Mouse (Mus musculus) heart, embryonic 11.5 days (tissue): ENCODE results near the gene 2900092C05Rik. TPM values are rescaled to one million over a fixed set of nuclear protein-coding genes. Genes with fewer than 3 reads are reported as not detected.

ENCODE experiments used
- ATAC-seq: fragments of 200-750 bp; cut with Nextera tagmentation; replicated peaks from 2 replicates; pipeline ENCODE4 v1.8.0; 2017; ENCODE audit warnings: moderate library complexity; ENCODE audit not compliant: insufficient number of reproducible peaks, low FRiP score, low TSS enrichment
- H3K27ac ChIP-seq: fragments of 300-500 bp; sonication (generic); 2 replicates; pipeline ENCODE4 v1.5.1; 2014; ENCODE audit warnings: mild to moderate bottlenecking, low read depth, low read length
- H3K27me3 ChIP-seq: fragments of 300-500 bp; sonication (generic); 2 replicates; pipeline ENCODE4 v1.6.1; 2014; ENCODE audit warnings: mild to moderate bottlenecking, low read length, mixed read lengths; ENCODE audit not compliant: control insufficient read depth, insufficient read depth
- H3K36me3 ChIP-seq: fragments of 300-500 bp; sonication (generic); 2 replicates; pipeline ENCODE4 v1.6.1; 2014; ENCODE audit warnings: mild to moderate bottlenecking, low read length, moderate library complexity, mixed read lengths; ENCODE audit not compliant: control insufficient read depth, insufficient read depth
- H3K4me1 ChIP-seq: fragments of 300-500 bp; sonication (generic); 2 replicates; pipeline ENCODE4 v1.6.1; 2014; ENCODE audit warnings: low read length; ENCODE audit not compliant: control insufficient read depth, insufficient read depth
- H3K4me2 ChIP-seq: fragments of 300-500 bp; sonication (generic); 2 replicates; pipeline ENCODE4 v1.6.1; 2014; ENCODE audit warnings: mild to moderate bottlenecking, moderate library complexity
- H3K4me3 ChIP-seq: fragments of 300-500 bp; sonication (generic); 2 replicates; pipeline ENCODE4 v1.5.1; 2014; ENCODE audit warnings: low read depth, low read length
- H3K9ac ChIP-seq: fragments of 300-500 bp; sonication (generic); 2 replicates; pipeline ENCODE4 v1.6.1; 2014; ENCODE audit warnings: mild to moderate bottlenecking, low read depth, low read length, moderate library complexity
- H3K9me3 ChIP-seq: fragments of 300-500 bp; sonication (generic); replicated peaks from 2 replicates; pipeline ENCODE4 v1.6.1; 2016; ENCODE audit warnings: low read length; ENCODE audit not compliant: control insufficient read depth
- WGBS: fragments of 180-500 bp; shearing (Covaris S2); extraction: QIAGEN DNeasy Blood & Tissue Kit; methylation state at CpG from one replicate; pipeline ENCODE4 v1.1.7; 2014; ENCODE audit not compliant: insufficient replicate concordance; 5-methylcytosine and 5-hydroxymethylcytosine counted together
- polyA plus RNA-seq: library from polyadenylated mRNA; unstranded; fragments of >200 nt; fragmentation: Nextera tagmentation; extraction: Ambion mirVana; gene quantifications from 2 replicates; pipeline ENCODE4 v1.2.1, GENCODE M21; 2014

Gene 2900092C05Rik
- polyA plus RNA-seq, result not detected in 2 replicates

GRCm38 (mm10) chr7:12512217-12512616 is at the start of gene 2900092C05Rik:
2900092C05Rik (plus strand) TSS chr7:12512517.
- 56% methylated on average over 2 of the region's 2 CpGs for WGBS

GRCm38 (mm10) chr7:12478158-12479008 is 33.9 kb upstream of the 2900092C05Rik start, which contains the start of gene Zfp606:
Zfp606 (plus strand) TSS chr7:12478293.
- peak; percentile 96 for ATAC-seq
- under 1% methylated on average over 53 of the region's 53 CpGs for WGBS
- H3K9me3 ChIP-seq, result 0 out of 2 replicates have a peak, but pooled peaks cover 2% of the 10 kb centered on the region

More at GRCm38 (mm10) chr7:12512217-12512616, at the start of gene 2900092C05Rik:
- Histone ChIP-seq H3K9me3 (peaks cover 12% of the 10 kb centered on the region; the same call in 1 of the 2 replicates), H3K4me3 (no peak within 1 kb of the TSS), H3K36me3 (no peaks in the 10 kb centered on the region), H3K4me1 (no peaks in the 10 kb centered on the region), H3K4me2 (no peak within 1 kb of the TSS), H3K27ac (no peak within 1 kb of the TSS), H3K27me3 (no peaks in the 10 kb centered on the region), H3K9ac (no peak within 1 kb of the TSS)
- ATAC-seq, result no peak

GRCm38 (mm10) chr7:12479009-12479346 is 33.3 kb upstream of the 2900092C05Rik start:
- no peaks in the 10 kb centered on the region for H3K27me3 ChIP-seq
- H3K4me1 ChIP-seq, result no peaks in the 10 kb centered on the region
- peaks cover 32% of the 10 kb centered on the region for H3K36me3 ChIP-seq
- no peak for ATAC-seq
- H3K9ac ChIP-seq, result peak overlapping the region; percentile 99
- no peak overlapping the region for H3K27ac ChIP-seq
- 0 out of 2 replicates have a peak, but pooled peaks cover 5% of the 10 kb centered on the region for H3K9me3 ChIP-seq
- H3K4me3 ChIP-seq, result peak overlapping the region; percentile 94
- WGBS, result under 1% methylated on average over 8 of the region's 8 CpGs
- H3K4me2 ChIP-seq, result peak overlapping the region; percentile 77

More at GRCm38 (mm10) chr7:12478158-12479008, 33.9 kb upstream of the 2900092C05Rik start, which contains the start of gene Zfp606:
- no peaks in the 10 kb centered on the region for H3K4me1 ChIP-seq
- peak within 1 kb of the TSS; percentile 99 for H3K9ac ChIP-seq
- H3K4me3 ChIP-seq, result peak within 1 kb of the TSS; percentile 94
- H3K27me3 ChIP-seq, result no peaks in the 10 kb centered on the region
- H3K27ac ChIP-seq, result peak within 1 kb of the TSS; percentile 89
- H3K4me2 ChIP-seq, result peak within 1 kb of the TSS; percentile 77
- peaks cover 26% of the 10 kb centered on the region for H3K36me3 ChIP-seq

- Histone ChIP-seq H3K4me1 (no peaks in the 10 kb centered on the region), H3K4me2 (peak overlapping the region; percentile 77), H3K27me3 (no peaks in the 10 kb centered on the region), H3K9ac (peak overlapping the region; percentile 99; the same call in 1 of the 2 replicates), H3K4me3 (peak overlapping the region; percentile 94), H3K27ac (no peak overlapping the region), H3K36me3 (peaks cover 37% of the 10 kb centered on the region), H3K9me3 (0 out of 2 replicates have a peak, but pooled peaks cover 5% of the 10 kb centered on the region)
- ATAC-seq, result no peak
- 74% methylated on average over 4 of the region's 4 CpGs for WGBS
Observed at GRCm38 (mm10) chr7:12479525-12479924, 32.8 kb upstream of the 2900092C05Rik start.

- 95% methylated on average over 6 of the region's 6 CpGs for WGBS
- H3K27ac ChIP-seq, result no peak overlapping the region
- ATAC-seq, result no peak
Observed at GRCm38 (mm10) chr7:12483771-12484170, 28.5 kb upstream of the 2900092C05Rik start.

GRCm38 (mm10) chr7:12485956-12486355 is 26.4 kb upstream of the 2900092C05Rik start:
- no peaks in the 10 kb centered on the region for H3K27me3 ChIP-seq
- ATAC-seq, result no peak
- H3K9ac ChIP-seq, result no peak overlapping the region
- H3K4me3 ChIP-seq, result no peak overlapping the region
- H3K36me3 ChIP-seq, result peaks cover 91% of the 10 kb centered on the region
- peaks cover 28% of the 10 kb centered on the region for H3K9me3 ChIP-seq
- no peak overlapping the region for H3K4me2 ChIP-seq
- no peak overlapping the region for H3K27ac ChIP-seq
- 100% methylated on average over 1 of the region's 1 CpGs for WGBS
- no peaks in the 10 kb centered on the region for H3K4me1 ChIP-seq

More at GRCm38 (mm10) chr7:12483771-12484170, 28.5 kb upstream of the 2900092C05Rik start:
- H3K4me3 ChIP-seq, result no peak overlapping the region
- no peak overlapping the region for H3K9ac ChIP-seq
- H3K9me3 ChIP-seq, result peaks cover 18% of the 10 kb centered on the region
- H3K4me2 ChIP-seq, result no peak overlapping the region
- H3K36me3 ChIP-seq, result peaks cover 79% of the 10 kb centered on the region
- H3K27me3 ChIP-seq, result no peaks in the 10 kb centered on the region
- no peaks in the 10 kb centered on the region for H3K4me1 ChIP-seq

- no peak overlapping the region for H3K4me2 ChIP-seq
- no peak overlapping the region for H3K9ac ChIP-seq
- no peak overlapping the region for H3K27ac ChIP-seq
- peaks cover 34% of the 10 kb centered on the region for H3K9me3 ChIP-seq
- H3K4me3 ChIP-seq, result no peak overlapping the region
- peaks cover 91% of the 10 kb centered on the region for H3K36me3 ChIP-seq
- no peak for ATAC-seq
- no peaks in the 10 kb centered on the region for H3K27me3 ChIP-seq
- H3K4me1 ChIP-seq, result no peaks in the 10 kb centered on the region
Observed at GRCm38 (mm10) chr7:12486691-12487090, 25.6 kb upstream of the 2900092C05Rik start.

GRCm38 (mm10) chr7:12510913-12511312 is 1.4 kb upstream of the 2900092C05Rik start:
- WGBS, result 55% methylated on average over 1 of the region's 1 CpGs
- H3K4me1 ChIP-seq, result no peaks in the 10 kb centered on the region
- H3K36me3 ChIP-seq, result no peaks in the 10 kb centered on the region
- H3K9ac ChIP-seq, result no peak overlapping the region
- H3K27me3 ChIP-seq, result no peaks in the 10 kb centered on the region
- H3K4me3 ChIP-seq, result no peak overlapping the region
- H3K27ac ChIP-seq, result no peak overlapping the region
- no peak overlapping the region for H3K4me2 ChIP-seq
- H3K9me3 ChIP-seq, result peaks cover 12% of the 10 kb centered on the region; the same call in 1 of the 2 replicates
- ATAC-seq, result no peak
